Mouse (Mus musculus) layer of hippocampus, adult 2 months (tissue): ENCODE measurements at regions not wholly inside any gene's neighbourhood (a gene's known extent, or its start where the extent isn't known, plus 50 kb on each side); places are given as distances from the start of the nearest gene placed in this dataset.
A peak's percentile ranks its signal among the peaks of the same experiment; 100 is the strongest.

ENCODE experiments used
- DNase-seq, 2 experiments: peaks; one replicate each; pipeline ENCODE4 v3.0.0; 2022; ENCODE audit warnings: low spot score in 2 of 2
- H3K27ac ChIP-seq: fragments of 200-600 bp; 2 replicates; pipeline ENCODE4 v1.8.1; 2022
- H3K4me3 ChIP-seq: fragments of 200-600 bp; 2 replicates; pipeline ENCODE4 v1.8.1; 2022; ENCODE audit warnings: mild to moderate bottlenecking
- CTCF ChIP-seq: fragments of 200-600 bp; conservative IDR thresholded peaks from 2 replicates; pipeline ENCODE4 v1.8.1; 2022; ENCODE audit warnings: antibody characterized with exemption, mild to moderate bottlenecking, moderate library complexity

DNA sequence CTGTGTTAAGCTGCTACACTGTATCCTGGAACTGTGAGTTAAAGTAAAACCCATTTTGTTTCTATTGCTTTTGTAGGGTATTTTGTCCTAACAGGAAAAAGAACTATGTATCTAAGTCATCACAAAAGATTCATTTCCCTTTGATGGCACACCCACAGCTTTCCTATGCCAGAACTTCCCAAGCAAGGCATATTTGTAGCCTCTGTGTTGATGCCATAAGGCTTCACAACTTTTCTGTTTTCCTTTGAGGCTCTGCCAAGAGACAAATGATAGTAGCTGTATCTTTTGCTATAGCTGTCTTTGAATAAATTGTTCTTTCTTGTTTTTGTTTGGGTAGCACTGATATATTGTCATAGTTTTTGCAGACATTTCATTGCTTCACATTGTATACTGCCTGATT, 790.2 kb downstream of the Slitrk5 start:
- Histone ChIP-seq H3K27ac (no peak overlapping the region), H3K4me3 (no peak overlapping the region)
- TF ChIP-seq CTCF, result no peak
- DNase-seq, result peak in 1 of 2 experiments; percentile 34

DNA sequence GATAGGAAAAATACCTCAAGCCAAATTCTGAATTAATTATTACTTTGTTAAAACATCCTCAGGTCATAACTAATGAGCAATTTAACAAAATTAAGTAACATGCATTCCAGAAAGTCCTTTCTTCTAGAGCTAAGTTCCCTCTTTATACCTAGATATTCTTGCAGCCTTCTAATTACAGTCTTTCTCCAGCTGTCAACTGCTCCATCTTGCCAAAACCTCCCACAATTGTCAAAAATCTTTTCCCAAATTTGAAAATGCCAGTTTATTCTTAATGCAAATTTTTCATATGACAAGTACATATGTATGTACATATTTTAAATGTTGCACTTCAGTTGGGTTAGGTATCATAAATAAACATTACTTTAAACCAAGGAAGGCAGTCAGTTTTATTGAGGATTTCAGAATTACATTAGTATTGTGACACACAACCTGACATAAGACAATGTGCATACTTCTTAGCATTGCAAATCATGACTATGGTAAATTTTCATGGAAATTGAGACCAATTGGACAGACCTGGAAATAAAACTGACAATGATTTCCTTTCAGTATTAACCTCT, 791.5 kb downstream of the Slitrk5 start:
- Histone ChIP-seq H3K4me3 (no peak overlapping the region), H3K27ac (no peak overlapping the region)
- TF ChIP-seq CTCF, result no peak
- DNase-seq, result no peak

DNA sequence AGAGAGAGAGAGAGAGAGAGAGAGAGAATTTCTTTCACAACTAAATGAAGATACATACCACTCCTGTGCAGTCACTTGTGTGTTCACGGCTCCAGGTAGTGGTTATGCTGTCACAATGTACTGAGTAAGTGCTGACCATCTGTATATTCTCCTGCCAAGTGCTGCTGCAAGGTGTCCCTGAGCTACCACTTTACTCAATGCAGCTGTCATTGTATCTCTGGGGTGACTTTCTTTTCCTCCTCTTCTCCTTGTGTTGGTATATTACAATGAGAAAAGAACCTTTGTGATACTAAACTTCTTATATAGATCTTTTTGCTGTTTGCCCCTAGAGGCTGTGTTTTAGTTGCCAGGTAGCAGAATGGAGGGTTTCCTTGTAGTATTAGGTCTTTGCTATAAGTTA, 800.6 kb downstream of the Slitrk5 start:
- TF ChIP-seq CTCF, result no peak
- no peak overlapping the region for H3K4me3 ChIP-seq
- no peak for DNase-seq

More for the DNA sequence above, 800.6 kb downstream of the Slitrk5 start:
- H3K27ac ChIP-seq, result no peak overlapping the region
